Mouse (Mus musculus): ENCODE measurements around the gene Prdm15.

DNA sequence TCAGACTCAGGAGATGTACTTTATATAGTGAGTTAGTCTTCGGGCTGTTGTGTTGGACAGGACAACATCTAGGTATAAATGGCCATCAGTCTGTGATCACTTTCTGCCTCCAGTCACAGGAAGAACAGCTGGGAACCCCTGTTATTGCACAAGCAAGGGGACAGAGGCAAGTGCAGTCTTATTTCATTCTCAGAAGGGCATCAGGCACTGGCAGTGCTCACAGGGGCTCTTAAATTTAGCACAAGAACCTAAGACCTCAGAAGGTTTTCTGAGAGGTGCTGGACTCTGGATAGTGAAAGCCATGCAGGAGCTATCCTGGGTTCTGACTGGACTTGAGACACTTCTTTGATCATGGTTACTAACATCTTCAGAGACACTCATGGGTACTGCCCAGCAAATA is 32.0 kb upstream of the Prdm15 start:
- TF ChIP-seq HCFC1 (IDR thresholded peaks at IDR 0.05; ENCODE audit: borderline replicate concordance, insufficient read depth, low read length) (no peak), CHD2 (IDR thresholded peaks at IDR 0.05; ENCODE audit: low read depth, low read length) (no peak), MAFK (IDR thresholded peaks at IDR 0.05; ENCODE audit: insufficient read depth, low read depth, low read length) (no peak), ZC3H11A (IDR thresholded peaks at IDR 0.05; ENCODE audit: borderline replicate concordance, low read depth, low read length) (no peak)
